Mouse (Mus musculus) 3134 (cell line): ENCODE data around the gene Zc3h18.

Experiments used
- DNase-seq: peaks from one replicate; pipeline ENCODE4 v3.0.0-alpha.2; 2011; ENCODE audit warnings: low spot score; ENCODE audit not compliant: insufficient read length; ENCODE audit errors: extremely low read depth

Gene Zc3h18

DNA sequence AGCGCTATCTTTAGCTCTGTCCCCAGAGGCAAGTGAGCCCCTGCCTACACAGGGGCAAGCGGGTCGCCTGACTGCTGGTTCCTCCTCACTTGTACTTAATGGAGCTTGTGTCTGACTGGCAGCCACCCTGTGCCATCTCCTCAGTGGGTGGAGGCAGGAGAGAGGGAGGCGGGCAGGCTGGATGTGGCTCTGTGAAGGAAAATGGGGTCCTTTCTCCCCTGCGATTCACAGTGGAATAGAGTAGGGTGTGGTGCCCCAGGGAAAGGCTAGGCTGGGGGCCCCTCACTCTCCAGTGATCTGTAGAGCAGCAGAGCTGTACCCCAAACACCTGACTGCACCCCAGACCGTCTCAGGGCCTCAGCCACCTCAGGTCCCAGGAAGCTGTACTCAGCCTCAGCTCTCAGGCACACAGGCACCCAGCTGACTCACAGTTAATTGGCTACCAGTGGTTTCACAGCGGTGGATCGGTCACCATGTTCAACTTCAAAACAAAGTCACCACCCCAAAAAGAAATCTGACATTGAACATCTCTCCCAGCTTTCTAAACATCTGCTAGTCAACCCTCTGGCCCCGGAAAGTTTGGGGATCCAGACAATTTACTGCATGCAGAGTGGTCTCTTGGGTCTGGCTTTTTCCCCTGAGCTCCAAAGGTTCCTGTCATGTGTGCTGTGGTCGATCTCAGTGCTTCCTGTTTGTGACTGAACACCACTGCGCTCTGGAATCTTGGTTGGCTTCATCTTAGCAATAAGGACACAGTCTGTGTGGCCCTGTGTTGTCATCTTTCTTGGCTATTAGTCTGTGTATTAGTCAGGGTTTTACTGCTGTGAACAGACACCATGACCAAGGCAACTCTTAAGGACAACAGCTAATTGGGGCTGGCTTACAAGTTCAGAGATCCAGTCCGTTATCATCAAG, 31.0 kb upstream of the Zc3h18 start:
- peak; percentile 69 for DNase-seq

GRCm38 (mm10) chr8:122347811-122348552, 28.4 kb upstream of the Zc3h18 start:
- peak; percentile 78 for DNase-seq

- DNase-seq, result no peak
These were observed 26.8 kb upstream of the Zc3h18 start for GRCm38 (mm10) chr8:122349357-122350297.

DNA sequence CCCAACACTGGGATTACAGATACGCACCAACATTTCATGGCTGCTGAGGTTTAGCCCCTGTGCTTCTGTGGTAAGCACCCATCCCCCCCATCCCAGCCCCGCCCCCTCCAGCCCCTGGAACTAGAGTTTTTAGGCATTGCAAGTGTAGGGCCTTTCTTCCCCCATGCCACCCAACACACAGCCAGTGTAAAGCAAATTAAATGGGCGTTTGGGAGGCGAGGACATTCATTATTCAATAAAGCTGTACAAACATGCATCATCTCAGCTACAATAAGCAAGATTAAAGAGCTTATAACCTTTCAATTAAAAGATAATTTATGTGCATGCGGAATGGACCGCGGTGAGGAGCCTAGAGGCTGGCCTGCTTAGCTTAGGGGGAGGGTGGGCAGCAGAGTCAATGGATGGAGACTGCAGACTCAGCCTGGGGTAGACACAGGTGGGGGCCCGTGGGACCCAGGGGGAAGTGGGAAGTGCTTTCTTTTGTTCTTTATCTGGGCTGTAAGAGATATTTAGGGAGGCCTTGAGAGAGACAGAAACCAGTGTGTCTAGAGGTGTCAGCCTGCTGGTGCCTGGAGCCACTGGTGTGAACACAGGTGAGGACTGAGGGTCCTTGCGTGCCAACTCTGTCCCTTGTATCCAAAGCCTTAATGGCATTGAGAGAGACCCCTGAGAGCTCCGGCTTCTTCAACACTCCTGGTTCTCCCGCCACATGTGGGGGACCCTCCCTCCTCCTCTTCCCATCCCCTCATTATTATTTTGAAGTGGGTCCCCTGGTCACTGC, 25.9 kb upstream of the Zc3h18 start:
- no peak for DNase-seq

DNA sequence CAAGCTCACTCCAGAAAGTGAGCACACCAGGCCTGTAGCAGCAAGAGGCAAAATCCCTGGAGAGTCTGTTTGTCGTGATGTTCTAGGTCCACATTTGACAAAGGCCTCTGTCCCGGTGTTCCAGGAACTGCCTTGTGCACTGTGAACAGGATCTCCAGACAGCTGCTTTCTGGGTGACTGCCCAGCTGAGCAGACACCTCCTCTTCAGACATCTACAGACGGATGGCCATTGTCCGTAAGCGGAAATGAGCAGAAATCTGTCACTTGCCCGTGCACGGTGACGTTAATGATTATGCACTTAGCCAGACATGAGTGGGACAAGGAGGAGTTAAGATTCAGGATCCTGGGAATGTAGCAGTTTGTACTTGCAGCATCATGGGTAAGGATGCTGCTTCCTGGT, 22.3 kb upstream of the Zc3h18 start:
- DNase-seq, result no peak

DNA sequence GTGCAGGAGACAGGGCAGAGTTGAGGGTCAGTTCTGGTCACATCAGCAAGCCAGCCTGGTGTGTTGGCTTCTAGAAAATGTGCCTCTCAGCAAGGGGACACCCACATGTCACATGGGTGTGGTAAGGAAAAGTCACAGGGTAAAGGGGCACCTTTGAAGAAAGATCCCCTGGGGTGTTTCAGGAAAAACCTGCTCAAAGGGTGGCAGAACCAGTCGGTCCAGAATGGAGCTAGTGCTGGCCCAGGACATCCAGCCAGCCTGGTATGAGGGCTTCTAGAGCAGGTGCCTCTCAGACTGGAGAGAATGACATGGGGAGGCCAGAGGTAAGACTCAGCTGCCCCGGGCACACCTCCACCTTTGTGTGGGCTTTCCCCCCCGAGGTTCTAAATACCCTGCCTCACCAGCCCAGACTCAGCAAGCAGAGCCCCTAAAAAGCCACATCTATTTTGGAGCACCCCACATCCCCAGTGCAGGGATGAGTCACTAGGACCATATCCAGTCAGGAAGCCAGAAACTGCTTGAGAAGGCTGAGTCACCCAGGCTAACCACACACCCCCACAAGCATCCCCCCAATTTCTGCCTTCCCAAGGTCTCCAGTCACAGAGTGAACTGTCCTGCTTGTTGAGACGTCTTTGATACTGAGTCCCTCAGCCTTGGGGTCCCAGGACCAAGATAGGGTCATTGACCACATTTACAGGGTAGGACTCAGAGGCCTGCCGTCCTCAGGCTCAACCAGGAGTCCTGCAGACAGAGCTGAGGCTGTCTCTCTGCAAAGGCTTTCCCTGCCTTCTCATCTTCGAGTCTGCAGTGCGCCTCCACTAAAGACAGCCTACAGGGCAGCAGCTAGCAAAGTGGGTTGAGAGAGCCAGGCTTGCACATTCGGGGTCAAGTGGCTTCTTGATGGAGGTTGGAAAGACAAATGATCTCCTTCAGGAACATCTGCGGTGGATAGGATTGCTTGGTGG, 20.5 kb upstream of the Zc3h18 start:
- DNase-seq, result peak; percentile 71

GRCm38 (mm10) chr8:122357202-122357601, 19.2 kb upstream of the Zc3h18 start:
- no peak for DNase-seq

DNA sequence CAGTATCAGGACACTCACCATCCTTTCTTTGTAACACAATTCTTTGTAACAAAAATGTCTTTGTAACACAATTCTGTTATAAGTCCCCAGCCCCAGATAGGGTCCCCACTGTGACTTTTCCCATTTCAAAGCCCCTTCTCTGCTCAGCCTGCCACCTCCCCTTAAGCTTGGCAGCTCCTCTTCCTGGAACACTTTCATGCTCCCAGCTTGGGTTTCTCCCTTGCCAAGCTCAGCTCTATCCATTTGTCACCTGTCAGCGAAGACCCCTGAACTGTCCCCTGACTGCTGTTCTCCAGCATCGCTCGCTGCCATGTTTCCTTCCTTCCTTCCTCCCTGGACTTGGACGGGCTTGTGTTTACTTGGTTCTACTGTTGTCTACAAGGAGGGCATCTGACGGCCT, 18.8 kb upstream of the Zc3h18 start:
- no peak for DNase-seq

- DNase-seq, result no peak
These were observed 17.2 kb upstream of the Zc3h18 start for GRCm38 (mm10) chr8:122359111-122359775.

DNA sequence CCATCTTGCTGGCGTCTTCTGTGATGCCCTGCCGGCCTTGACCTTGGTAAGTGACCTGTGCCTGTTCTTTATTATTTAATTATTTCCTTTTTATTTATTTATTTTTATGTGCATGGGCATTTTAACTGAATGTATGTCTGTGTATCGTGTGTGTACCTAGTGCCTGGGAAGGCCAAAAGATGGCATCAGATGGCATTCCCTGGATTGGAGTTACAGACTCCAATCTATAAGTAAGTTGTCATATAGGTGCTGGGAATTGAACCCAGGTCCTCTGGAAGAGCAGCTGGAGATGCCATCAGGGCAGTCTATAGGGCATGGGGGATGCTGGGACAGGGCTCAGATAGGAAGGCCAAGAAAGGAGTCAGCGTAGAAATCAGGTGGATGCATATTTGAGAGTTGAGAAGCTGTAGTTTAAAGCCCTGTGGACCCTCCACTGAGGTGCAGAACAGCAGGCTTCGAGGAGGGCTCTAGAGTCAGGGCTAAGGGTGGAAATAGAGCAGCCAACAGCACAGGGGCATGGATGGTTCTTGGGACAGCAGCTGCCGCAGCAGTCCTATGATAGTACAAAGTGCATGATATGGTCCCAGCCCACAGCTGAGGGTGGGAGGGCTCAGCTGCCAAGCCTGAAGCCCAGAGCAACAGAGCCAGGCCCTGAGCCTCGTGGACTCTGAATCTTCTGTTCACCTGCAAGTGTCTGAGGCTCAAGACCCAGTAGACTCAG, 15.6 kb upstream of the Zc3h18 start, which contains the start of gene Trhr2:
Trhr2 (minus strand) TSS at position 51 of the 721 bp plus-strand sequence.
- no peak for DNase-seq

- DNase-seq, result no peak
These were observed 14.1 kb upstream of the Zc3h18 start for GRCm38 (mm10) chr8:122362271-122362670.

DNA sequence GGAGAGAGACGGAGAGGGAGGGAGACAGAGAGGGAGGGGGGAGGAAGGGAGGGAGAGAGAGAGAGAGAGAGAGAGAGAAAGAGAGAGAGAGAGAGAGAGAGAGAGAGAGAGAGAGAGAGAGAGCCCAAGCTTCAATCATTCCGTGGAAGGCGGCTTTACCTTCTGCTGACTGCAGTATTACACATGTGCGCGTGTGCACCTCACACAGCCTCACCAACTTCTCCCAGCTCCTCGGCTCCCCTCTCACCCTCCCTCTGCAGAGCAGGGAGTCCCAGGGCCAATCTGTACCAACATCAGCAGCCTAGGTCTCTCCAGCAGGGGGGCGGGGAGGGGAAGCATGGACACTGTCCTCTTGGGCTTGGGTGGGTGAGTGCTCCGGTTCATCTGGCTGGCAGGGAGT, 13.4 kb upstream of the Zc3h18 start:
- DNase-seq, result no peak

GRCm38 (mm10) chr8:122368494-122368893, 7.9 kb upstream of the Zc3h18 start:
- peak; percentile 62 for DNase-seq

GRCm38 (mm10) chr8:122369665-122370064, 6.7 kb upstream of the Zc3h18 start:
- peak; percentile 49 for DNase-seq

- DNase-seq, result no peak
These were observed 4.7 kb upstream of the Zc3h18 start for GRCm38 (mm10) chr8:122371706-122372105.

GRCm38 (mm10) chr8:122375320-122375719, 1.1 kb upstream of the Zc3h18 start:
- no peak for DNase-seq

GRCm38 (mm10) chr8:122375751-122376364, 551 bp upstream of the Zc3h18 start:
- DNase-seq, result no peak
